Mouse (Mus musculus): Measurements from ENCODE around the gene Cpm. TPM values are rescaled to one million over a fixed set of nuclear protein-coding genes. Genes with fewer than 3 reads are reported as not detected.

Cpm gene
- polyA plus RNA-seq, 1 experiment from 2014 or later = 23.5 TPM

DNA sequence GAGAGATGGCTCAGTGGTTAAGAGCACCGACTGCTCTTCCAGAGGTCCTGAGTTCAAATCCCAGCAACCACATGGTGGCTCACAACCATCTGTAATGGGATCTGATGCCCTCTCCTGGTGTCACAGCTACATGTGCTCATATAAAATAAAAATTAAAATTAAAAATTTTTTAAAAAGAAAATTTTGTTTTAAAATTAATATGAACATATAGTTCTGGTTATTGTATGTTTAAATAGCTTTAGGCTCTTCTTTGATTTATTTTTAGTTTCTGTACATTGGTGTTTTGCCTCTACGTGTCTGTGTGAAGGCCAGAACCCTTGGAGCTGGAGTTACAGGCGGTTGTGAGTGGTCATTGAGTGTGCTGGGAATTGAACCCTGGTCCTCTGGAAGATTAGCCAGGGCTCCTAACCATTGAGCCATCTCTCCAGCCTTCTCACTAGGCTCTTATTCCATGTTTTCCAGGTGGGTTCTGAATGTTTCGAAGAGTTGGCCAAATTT lies 97.6 kb downstream of the Cpm start:
- DNase-seq (no peak), ATAC-seq (ENCODE audit: insufficient read depth) (no peak)
- no peaks in the 10 kb centered on the region for H3K9me3 ChIP-seq (ENCODE audit: low read depth, low read length)
- no peak overlapping the region for H3K4me2 ChIP-seq
- H3K9ac ChIP-seq = no peak overlapping the region
- H3K27me3 ChIP-seq (ENCODE audit: insufficient read depth, low read length) = no peaks in the 10 kb centered on the region
- H3K4me3 ChIP-seq (ENCODE audit: low read depth, low read length) = no peak overlapping the region
- H3K36me3 ChIP-seq (ENCODE audit: insufficient read depth) = no peaks in the 10 kb centered on the region
- no peak for TF ChIP-seq CTCF (IDR thresholded peaks at IDR 0.05; ENCODE audit: low read depth)
- WGBS = 96% methylated on average over 4 of the region's 4 CpGs
- no peak overlapping the region for H3K27ac ChIP-seq (ENCODE audit: low read depth)
- no peaks in the 10 kb centered on the region; the same call in 1 of the 2 replicates for H3K4me1 ChIP-seq (ENCODE audit: insufficient read depth)

DNA sequence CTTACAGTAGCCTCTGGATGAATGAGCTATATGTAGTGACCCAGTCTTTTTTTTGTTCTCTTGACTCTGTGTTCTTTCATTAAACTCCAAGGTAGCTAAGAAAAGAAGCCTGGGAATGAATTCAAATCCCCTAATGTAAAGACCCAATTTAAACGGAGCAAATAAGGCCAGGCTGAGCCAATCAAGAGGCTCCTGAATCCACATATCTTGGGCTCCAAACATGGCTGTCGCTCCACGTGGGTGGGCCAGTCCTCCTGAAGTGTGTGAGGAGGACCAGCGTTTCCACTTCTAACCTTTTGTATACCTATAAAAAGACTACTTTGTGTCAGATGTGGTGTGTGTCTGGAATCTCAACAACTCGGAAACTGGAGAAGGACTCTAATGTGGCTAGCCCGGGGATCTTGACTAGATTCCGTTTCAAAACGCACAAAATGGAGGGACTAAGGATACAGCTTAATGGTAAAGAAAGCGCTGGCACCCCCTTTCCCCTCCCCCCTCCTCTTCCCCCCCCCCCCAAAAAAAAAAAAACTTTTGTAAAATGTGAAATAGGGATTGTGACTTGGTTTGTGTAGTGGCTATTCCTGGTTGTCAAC lies 98.3 kb downstream of the Cpm start:
- Histone ChIP-seq H3K4me2 (no peak overlapping the region), H3K4me1 (ENCODE audit: insufficient read depth) (no peaks in the 10 kb centered on the region; the same call in 1 of the 2 replicates), H3K36me3 (ENCODE audit: insufficient read depth) (no peaks in the 10 kb centered on the region), H3K4me3 (ENCODE audit: low read depth, low read length) (no peak overlapping the region), H3K9ac (no peak overlapping the region), H3K9me3 (ENCODE audit: low read depth, low read length) (no peaks in the 10 kb centered on the region), H3K27me3 (ENCODE audit: insufficient read depth, low read length) (no peaks in the 10 kb centered on the region), H3K27ac (ENCODE audit: low read depth) (no peak overlapping the region)
- no peak for TF ChIP-seq CTCF (IDR thresholded peaks at IDR 0.05; ENCODE audit: low read depth)
- 65% methylated on average over 9 of the region's 9 CpGs for WGBS
- DNase-seq (no peak), ATAC-seq (ENCODE audit: insufficient read depth) (no peak)

DNA sequence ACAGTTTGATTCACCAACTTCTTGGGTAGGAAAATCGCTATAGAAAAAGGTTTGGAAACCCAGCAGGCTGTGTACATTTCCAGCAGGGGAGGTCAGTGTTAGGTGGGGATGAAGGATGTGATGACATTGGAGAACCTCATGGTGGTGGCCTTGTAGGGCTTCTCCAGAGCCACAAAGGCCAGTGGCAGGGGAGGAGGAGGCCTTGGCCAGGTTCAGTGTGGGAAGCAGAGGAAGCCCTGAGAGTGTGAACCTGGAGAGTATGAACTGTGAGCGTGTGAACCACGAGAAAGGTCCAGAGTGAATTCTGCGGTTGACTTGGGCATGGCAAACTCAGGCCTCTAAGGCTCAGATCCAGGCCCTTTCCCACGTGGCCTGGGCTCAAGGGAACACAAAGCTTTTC lies 99.3 kb downstream of the Cpm start:
- TF ChIP-seq CTCF (IDR thresholded peaks at IDR 0.05; ENCODE audit: low read depth) = no peak
- no peaks in the 10 kb centered on the region for H3K27me3 ChIP-seq (ENCODE audit: insufficient read depth, low read length)
- DNase-seq (no peak), ATAC-seq (ENCODE audit: insufficient read depth) (no peak)
- no peak overlapping the region for H3K4me2 ChIP-seq
- no peak overlapping the region for H3K9ac ChIP-seq
- WGBS = 86% methylated on average over 5 of the region's 5 CpGs
- H3K36me3 ChIP-seq (ENCODE audit: insufficient read depth) = no peaks in the 10 kb centered on the region
- H3K27ac ChIP-seq (ENCODE audit: low read depth) = peak overlapping the region; percentile 88
- no peaks in the 10 kb centered on the region for H3K9me3 ChIP-seq (ENCODE audit: low read depth, low read length)
- no peak overlapping the region for H3K4me3 ChIP-seq (ENCODE audit: low read depth, low read length)
- no peaks in the 10 kb centered on the region; the same call in 1 of the 2 replicates for H3K4me1 ChIP-seq (ENCODE audit: insufficient read depth)

DNA sequence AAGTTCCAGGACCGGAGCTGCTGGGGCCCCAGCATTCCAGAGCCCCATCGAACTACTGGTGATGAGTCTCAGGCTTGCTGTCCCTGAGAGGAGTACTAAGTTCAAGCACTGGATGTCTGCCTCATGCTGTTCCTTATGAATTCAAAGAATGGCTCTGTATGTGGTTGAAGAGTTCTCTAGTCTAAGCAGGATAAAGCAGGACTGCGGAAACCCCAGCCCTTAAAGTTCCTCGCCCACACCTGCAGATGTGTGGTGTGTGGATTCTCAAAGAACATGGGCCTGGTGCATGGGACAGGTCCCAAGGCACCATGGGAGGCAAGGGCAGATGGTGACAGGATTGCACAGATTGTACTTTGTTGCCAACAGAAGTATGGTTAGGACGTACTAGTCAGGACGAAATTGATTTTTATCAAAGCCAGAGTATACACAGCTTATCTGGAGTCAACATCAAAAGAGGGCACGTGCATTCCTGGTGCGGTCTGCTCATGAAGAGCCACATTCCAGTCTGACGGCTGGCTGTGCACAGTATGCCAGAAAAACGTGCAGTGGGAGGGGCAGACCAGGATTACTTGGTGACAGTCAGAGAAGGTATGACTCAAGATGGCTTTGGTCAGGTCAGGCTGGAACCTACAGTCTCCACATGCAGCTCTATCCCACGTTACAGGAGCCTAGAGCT lies 100.0 kb downstream of the Cpm start:
- no peaks in the 10 kb centered on the region; the same call in 1 of the 2 replicates for H3K4me1 ChIP-seq (ENCODE audit: insufficient read depth)
- H3K36me3 ChIP-seq (ENCODE audit: insufficient read depth) = no peaks in the 10 kb centered on the region
- 36% methylated on average over 11 of the region's 11 CpGs for WGBS
- no peaks in the 10 kb centered on the region for H3K27me3 ChIP-seq (ENCODE audit: insufficient read depth, low read length)
- H3K9me3 ChIP-seq (ENCODE audit: low read depth, low read length) = no peaks in the 10 kb centered on the region
- H3K9ac ChIP-seq = no peak overlapping the region
- TF ChIP-seq CTCF (IDR thresholded peaks at IDR 0.05; ENCODE audit: low read depth) = no peak
- peak overlapping the region; percentile 88 for H3K27ac ChIP-seq (ENCODE audit: low read depth)
- peak; percentile 84 for ATAC-seq (ENCODE audit: insufficient read depth)
- H3K4me3 ChIP-seq (ENCODE audit: low read depth, low read length) = no peak overlapping the region
- no peak overlapping the region for H3K4me2 ChIP-seq
- peak; percentile 57 for DNase-seq

DNA sequence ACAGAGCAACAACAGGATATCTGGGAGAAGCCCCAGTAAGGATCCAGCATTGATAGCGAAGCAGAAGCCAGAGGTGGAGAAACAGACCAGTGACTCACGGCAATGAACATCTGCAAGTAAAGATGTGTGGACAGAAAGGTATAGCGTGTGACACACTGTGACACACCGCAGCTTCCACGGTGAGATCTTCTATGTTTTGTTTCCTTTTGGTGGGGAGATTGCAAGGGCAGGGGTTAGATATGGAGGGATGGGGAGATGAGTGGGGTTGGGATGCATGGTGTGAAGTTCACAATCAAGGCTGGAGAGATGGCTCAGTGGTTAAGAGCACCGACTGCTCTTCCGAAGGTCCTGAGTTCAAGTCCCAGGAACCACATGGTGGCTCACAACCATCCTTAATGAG lies 100.8 kb downstream of the Cpm start:
- Histone ChIP-seq H3K4me2 (no peak overlapping the region), H3K27ac (ENCODE audit: low read depth) (no peak overlapping the region), H3K36me3 (ENCODE audit: insufficient read depth) (no peaks in the 10 kb centered on the region), H3K9ac (no peak overlapping the region), H3K4me3 (ENCODE audit: low read depth, low read length) (no peak overlapping the region), H3K9me3 (ENCODE audit: low read depth, low read length) (no peaks in the 10 kb centered on the region), H3K4me1 (ENCODE audit: insufficient read depth) (no peaks in the 10 kb centered on the region; the same call in 1 of the 2 replicates), H3K27me3 (ENCODE audit: insufficient read depth, low read length) (no peaks in the 10 kb centered on the region)
- no peak for TF ChIP-seq CTCF (IDR thresholded peaks at IDR 0.05; ENCODE audit: low read depth)
- 93% methylated on average over 7 of the region's 7 CpGs for WGBS
- no peak for ATAC-seq (ENCODE audit: insufficient read depth)
- DNase-seq = no peak

GRCm38 (mm10) chr10:117730637-117731203 lies 101.4 kb downstream of the Cpm start:
- ATAC-seq (ENCODE audit: insufficient read depth) = no peak
- no peak for DNase-seq
- Histone ChIP-seq H3K9ac (no peak overlapping the region), H3K9me3 (ENCODE audit: low read depth, low read length) (no peaks in the 10 kb centered on the region), H3K27me3 (ENCODE audit: insufficient read depth, low read length) (no peaks in the 10 kb centered on the region), H3K36me3 (ENCODE audit: insufficient read depth) (no peaks in the 10 kb centered on the region), H3K27ac (ENCODE audit: low read depth) (no peak overlapping the region), H3K4me1 (ENCODE audit: insufficient read depth) (no peaks in the 10 kb centered on the region; the same call in 1 of the 2 replicates), H3K4me3 (ENCODE audit: low read depth, low read length) (no peak overlapping the region), H3K4me2 (no peak overlapping the region)
- 91% methylated on average over 12 of the region's 12 CpGs for WGBS
- TF ChIP-seq CTCF (IDR thresholded peaks at IDR 0.05; ENCODE audit: low read depth) = no peak
